Mouse (Mus musculus): ENCODE measurements at regions not wholly inside any gene's neighbourhood (a gene's known extent, or its start where the extent isn't known, plus 50 kb on each side); places are given as distances from the start of the nearest gene placed in this dataset.

DNA sequence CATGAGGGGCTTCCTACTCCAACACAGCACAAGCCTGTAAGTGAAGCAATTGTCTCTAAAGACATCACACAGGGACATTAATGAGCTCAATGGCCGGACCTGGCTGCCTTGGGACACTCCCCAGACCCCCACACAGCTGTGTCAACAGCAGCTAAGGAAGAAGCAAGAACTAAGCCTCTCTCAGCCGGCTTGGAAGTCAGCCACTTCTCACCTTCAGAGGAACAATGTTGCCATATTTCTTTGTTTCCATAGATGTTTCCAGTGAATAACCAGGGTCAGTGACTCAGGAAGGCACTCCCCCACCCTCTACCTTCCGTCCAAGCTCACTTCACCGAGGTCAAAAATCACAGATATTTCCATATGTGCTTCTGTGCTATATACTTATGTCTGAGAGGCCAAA, 157.0 kb downstream of the Tomm20 start:
- no peak overlapping the region for H3K9ac ChIP-seq (ENCODE audit: control insufficient read depth, low read depth, low read length, poor library complexity, severe bottlenecking)

DNA sequence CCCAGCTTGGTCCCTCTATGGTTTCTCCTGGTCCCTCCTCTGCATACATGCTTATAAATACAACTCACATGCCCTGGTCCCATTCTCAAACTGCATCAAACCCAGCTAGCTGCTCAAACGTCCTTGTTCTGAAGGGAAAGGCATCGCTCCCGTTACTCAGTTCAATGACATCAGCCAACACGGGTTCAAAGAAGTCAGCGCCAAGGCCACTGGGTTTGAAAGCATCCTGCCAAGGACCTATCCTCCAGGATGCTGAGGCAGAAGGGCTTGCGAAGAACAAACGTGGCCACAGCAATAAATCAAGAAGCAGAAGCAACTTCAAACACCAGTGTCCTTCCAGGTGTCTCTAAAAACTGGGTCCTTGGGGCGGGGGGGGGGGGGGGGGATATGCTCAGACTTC, 158.2 kb downstream of the Tomm20 start:
- Histone ChIP-seq H3K4me1 (ENCODE audit: control insufficient read depth in 1 of 2, insufficient read depth in 2 of 2, low read length in 2 of 2) (peaks cover 0 to 5% of the 10 kb centered on the region in 2 experiments; a peak in 1 of 4 replicates), H3K27me3 (ENCODE audit: control insufficient read depth in 1 of 2, insufficient read depth in 2 of 2, low read length in 2 of 2) (peaks cover 0 to 2% of the 10 kb centered on the region in 2 experiments; a peak in 2 of 4 replicates), H3K79me2 (ENCODE audit: control insufficient read depth, insufficient read depth, low read length, poor library complexity) (no peaks in the 10 kb centered on the region), H3K9ac (ENCODE audit: control insufficient read depth, low read depth, low read length, poor library complexity, severe bottlenecking) (no peak overlapping the region), H3K9me3 (replicated peaks; ENCODE audit: insufficient read depth, low read length) (no peaks in the 10 kb centered on the region), H3K36me3 (ENCODE audit: control insufficient read depth in 1 of 2, insufficient read depth in 2 of 2, low read length in 2 of 2) (peaks cover 0 to 2% of the 10 kb centered on the region in 2 experiments; a peak in 1 of 4 replicates), H3K4me3 (ENCODE audit: control insufficient read depth in 1 of 2, insufficient read depth in 1 of 2, low read depth in 2 of 2, low read length in 2 of 2) (no peak overlapping the region), H3K27ac (ENCODE audit: control insufficient read depth, low read depth, low read length) (no peak overlapping the region)
- TF ChIP-seq CHD2 (IDR thresholded peaks at IDR 0.05; ENCODE audit: low read length) (no peak), RCOR1 (IDR thresholded peaks at IDR 0.05; ENCODE audit: low read depth, low read length) (no peak), TAL1 (IDR thresholded peaks at IDR 0.05; ENCODE audit: low read length) (no peak), SIN3A (IDR thresholded peaks at IDR 0.05; ENCODE audit: low read length) (no peak), NRF1 (IDR thresholded peaks at IDR 0.05; ENCODE audit: insufficient read depth, low read depth, low read length, poor library complexity, severe bottlenecking) (no peak), MXI1 (IDR thresholded peaks at IDR 0.05; ENCODE audit: low read depth, low read length) (no peak), ZC3H11A (IDR thresholded peaks at IDR 0.05; ENCODE audit: low read depth, low read length) (no peak), ELF1 (IDR thresholded peaks at IDR 0.05; ENCODE audit: low read depth, low read length) (no peak), USF1 (IDR thresholded peaks at IDR 0.05; ENCODE audit: low read depth, low read length) (no peak), BHLHE40 (IDR thresholded peaks at IDR 0.05; ENCODE audit: borderline replicate concordance, low read depth, low read length) (no peak), JUND (IDR thresholded peaks at IDR 0.05; ENCODE audit: low read depth, low read length) (no peak), KAT2A (conservative IDR thresholded peaks at IDR 0.05; ENCODE audit: low read depth, low read length) (no peak)
- DNase-seq (ENCODE audit: low read depth, low spot score) = no peak

More for the DNA sequence above, 157.0 kb downstream of the Tomm20 start:
- Histone ChIP-seq H3K27ac (ENCODE audit: control insufficient read depth, low read depth, low read length) (no peak overlapping the region), H3K4me3 (ENCODE audit: control insufficient read depth in 1 of 2, insufficient read depth in 1 of 2, low read depth in 2 of 2, low read length in 2 of 2) (no peak overlapping the region), H3K27me3 (ENCODE audit: control insufficient read depth in 1 of 2, insufficient read depth in 2 of 2, low read length in 2 of 2) (peaks cover 0 to 2% of the 10 kb centered on the region in 2 experiments; a peak in 2 of 4 replicates), H3K36me3 (ENCODE audit: control insufficient read depth in 1 of 2, insufficient read depth in 2 of 2, low read length in 2 of 2) (peaks cover 0 to 2% of the 10 kb centered on the region in 2 experiments; a peak in 1 of 4 replicates), H3K4me1 (ENCODE audit: control insufficient read depth in 1 of 2, insufficient read depth in 2 of 2, low read length in 2 of 2) (peaks cover 0 to 5% of the 10 kb centered on the region in 2 experiments; a peak in 1 of 4 replicates), H3K9me3 (replicated peaks; ENCODE audit: insufficient read depth, low read length) (no peaks in the 10 kb centered on the region), H3K79me2 (ENCODE audit: control insufficient read depth, insufficient read depth, low read length, poor library complexity) (no peaks in the 10 kb centered on the region)
- TF ChIP-seq CHD2 (IDR thresholded peaks at IDR 0.05; ENCODE audit: low read length) (no peak), ZC3H11A (IDR thresholded peaks at IDR 0.05; ENCODE audit: low read depth, low read length) (no peak), NELFE (IDR thresholded peaks at IDR 0.05; ENCODE audit: low read depth, low read length) (no peak), UBTF (IDR thresholded peaks at IDR 0.05; ENCODE audit: borderline replicate concordance, insufficient read depth, low read depth, low read length) (no peak), KAT2A (conservative IDR thresholded peaks at IDR 0.05; ENCODE audit: low read depth, low read length) (no peak), POLR2AphosphoS2 (IDR thresholded peaks at IDR 0.05; ENCODE audit: low read length) (no peak), EP300 (IDR thresholded peaks at IDR 0.05; ENCODE audit: low read depth in 1 of 2, low read length in 2 of 2) (no peak), ZNF384 (IDR thresholded peaks at IDR 0.05; ENCODE audit: low read depth, low read length) (no peak), MYB (IDR thresholded peaks at IDR 0.05; ENCODE audit: low read depth, low read length) (no peak), JUND (IDR thresholded peaks at IDR 0.05; ENCODE audit: low read depth, low read length) (no peak), USF2 (IDR thresholded peaks at IDR 0.05; ENCODE audit: borderline replicate concordance in 1 of 2, insufficient read depth in 1 of 2, low read depth in 1 of 2, low read length in 2 of 2) (no peak)
- no peak for DNase-seq (ENCODE audit: low read depth, low spot score)
